Mouse (Mus musculus) limb, embryonic 12.5 days (tissue): ENCODE measurements around the gene Gid4. TPM values are rescaled to one million over a fixed set of nuclear protein-coding genes. Genes with fewer than 3 reads are reported as not detected.
"Not testable (repeated sequence)": the region's sequence is repeated elsewhere in the genome, so short reads cannot be mapped to it uniquely, and the experiment has no call there.

Experiments
- ATAC-seq: fragments of 200-750 bp; cut with Nextera tagmentation; 2 replicates; pipeline ENCODE4 v1.8.0; 2017; ENCODE audit warnings: low read depth, moderate TSS enrichment; ENCODE audit not compliant: insufficient number of reproducible peaks, insufficient read depth, low FRiP score, low TSS enrichment
- H3K27ac ChIP-seq: fragments of 300-500 bp; sonication (generic); 2 replicates; pipeline ENCODE4 v1.5.1; 2016; ENCODE audit warnings: mild to moderate bottlenecking, moderate library complexity
- H3K27me3 ChIP-seq: fragments of 300-500 bp; sonication (generic); 2 replicates; pipeline ENCODE4 v1.6.1; 2016; ENCODE audit warnings: mild to moderate bottlenecking, moderate library complexity
- H3K36me3 ChIP-seq: fragments of 300-500 bp; sonication (generic); 2 replicates; pipeline ENCODE4 v1.6.1; 2016; ENCODE audit warnings: mild to moderate bottlenecking, moderate library complexity
- H3K4me1 ChIP-seq: fragments of 300-500 bp; sonication (generic); replicated peaks from 2 replicates; pipeline ENCODE4 v1.6.1; 2016
- H3K4me2 ChIP-seq: fragments of 300-500 bp; sonication (generic); 2 replicates; pipeline ENCODE4 v1.6.1; 2016; ENCODE audit warnings: mild to moderate bottlenecking, moderate library complexity
- H3K4me3 ChIP-seq: fragments of 300-500 bp; sonication (generic); replicated peaks from 2 replicates; pipeline ENCODE4 v1.5.1; 2016; ENCODE audit warnings: mild to moderate bottlenecking
- H3K9ac ChIP-seq: fragments of 300-500 bp; sonication (generic); replicated peaks from 2 replicates; pipeline ENCODE4 v1.6.1; 2016; ENCODE audit warnings: mild to moderate bottlenecking, moderate library complexity
- H3K9me3 ChIP-seq: fragments of 300-500 bp; sonication (generic); 2 replicates; pipeline ENCODE4 v1.6.1; 2016; ENCODE audit warnings: mild to moderate bottlenecking, moderate library complexity
- WGBS: fragments of 180-500 bp; shearing (Covaris S2); methylation state at CpG from one replicate; pipeline ENCODE4 v1.1.7; 2016; 5-methylcytosine and 5-hydroxymethylcytosine counted together
- polyA plus RNA-seq: library from polyadenylated mRNA; unstranded; fragments of >200 nt; fragmentation: Nextera tagmentation; extraction: Ambion mirVana; gene quantifications from 2 replicates; pipeline ENCODE4 v1.2.1, GENCODE M21; 2016

Gid4 gene
- polyA plus RNA-seq, 1 experiment from 2014 or later: 28.0 TPM

DNA sequence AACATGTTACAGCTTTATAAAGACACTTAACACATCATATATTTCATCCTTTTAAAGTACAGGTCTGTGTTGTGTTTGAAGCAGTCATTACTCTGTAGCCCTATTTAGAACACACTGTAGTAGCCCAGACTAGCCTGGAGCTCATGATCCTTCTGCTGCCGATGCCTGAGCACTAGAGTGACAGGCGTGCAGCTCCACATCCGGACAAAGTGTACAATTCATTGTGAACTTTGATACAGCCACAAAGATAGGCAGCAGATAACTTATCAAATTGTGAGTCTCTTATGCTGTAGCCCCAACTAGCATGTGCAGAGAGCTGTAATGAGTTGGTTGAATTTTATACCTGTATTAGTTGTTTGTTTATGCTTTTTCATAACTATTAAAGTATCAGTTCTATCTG is 10.7 kb downstream of the Gid4 start:
- H3K27ac ChIP-seq: no peak overlapping the region
- no peak overlapping the region for H3K4me3 ChIP-seq
- no peak overlapping the region for H3K4me2 ChIP-seq
- WGBS: 93% methylated on average over 3 of the region's 3 CpGs
- H3K9ac ChIP-seq: no peak overlapping the region
- H3K36me3 ChIP-seq: peaks cover 62% of the 10 kb centered on the region
- H3K4me1 ChIP-seq: no peaks in the 10 kb centered on the region
- H3K27me3 ChIP-seq: no peaks in the 10 kb centered on the region
- H3K9me3 ChIP-seq: no peaks in the 10 kb centered on the region
- no peak for ATAC-seq

DNA sequence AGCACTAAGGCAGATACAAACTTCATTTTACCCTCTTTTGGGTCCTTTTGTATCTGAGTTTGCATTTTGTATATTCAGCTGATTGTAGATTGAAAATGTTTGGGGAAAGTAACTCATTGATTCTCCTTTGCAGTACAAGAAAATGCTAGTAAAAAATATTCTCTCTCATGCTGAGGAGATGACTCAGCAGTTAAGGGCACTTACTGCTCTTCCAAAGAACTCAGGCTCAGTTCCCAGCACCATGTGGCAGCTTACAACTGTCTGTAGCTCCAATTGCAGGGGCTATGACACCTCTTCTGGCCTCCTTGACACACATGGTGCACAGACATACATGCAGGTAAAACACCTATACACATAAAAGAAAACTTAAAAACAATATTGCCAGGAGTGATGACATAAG is 16.6 kb downstream of the Gid4 start:
- peaks cover 85% of the 10 kb centered on the region for H3K36me3 ChIP-seq
- ATAC-seq: no peak

DNA sequence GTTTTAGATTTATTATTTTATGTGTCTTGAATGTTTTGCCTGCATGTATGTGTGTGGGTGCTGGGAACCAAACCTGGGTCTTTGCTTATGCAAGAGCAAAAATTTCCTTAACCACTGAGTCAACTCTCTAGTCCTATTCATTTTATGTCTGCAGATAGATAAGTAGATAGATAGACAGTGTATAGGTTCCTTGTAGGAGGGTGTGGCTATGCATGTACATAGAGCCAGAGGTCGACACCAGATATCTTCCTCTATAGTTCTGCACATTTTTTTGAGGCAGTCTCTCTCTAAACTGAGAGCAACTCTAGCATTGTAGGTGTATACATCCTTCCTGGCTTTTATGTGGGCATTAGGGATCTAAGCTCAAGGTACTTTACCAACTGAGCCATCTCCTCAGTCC is 18.2 kb downstream of the Gid4 start:
- H3K27me3 ChIP-seq: no peaks in the 10 kb centered on the region
- no peaks in the 10 kb centered on the region for H3K9me3 ChIP-seq
- WGBS: 97% methylated on average over 1 of the region's 1 CpGs
- no peak overlapping the region for H3K4me3 ChIP-seq
- H3K4me2 ChIP-seq: no peak overlapping the region
- no peak for ATAC-seq
- H3K4me1 ChIP-seq: no peaks in the 10 kb centered on the region
- H3K36me3 ChIP-seq: peaks cover 89% of the 10 kb centered on the region
- no peak overlapping the region for H3K27ac ChIP-seq
- H3K9ac ChIP-seq: no peak overlapping the region

More for the DNA sequence above, 16.6 kb downstream of the Gid4 start:
- no peak overlapping the region for H3K9ac ChIP-seq
- H3K27me3 ChIP-seq: no peaks in the 10 kb centered on the region
- no peak overlapping the region for H3K27ac ChIP-seq
- H3K9me3 ChIP-seq: no peaks in the 10 kb centered on the region
- H3K4me1 ChIP-seq: no peaks in the 10 kb centered on the region
- no peak overlapping the region for H3K4me3 ChIP-seq
- no peak overlapping the region for H3K4me2 ChIP-seq

DNA sequence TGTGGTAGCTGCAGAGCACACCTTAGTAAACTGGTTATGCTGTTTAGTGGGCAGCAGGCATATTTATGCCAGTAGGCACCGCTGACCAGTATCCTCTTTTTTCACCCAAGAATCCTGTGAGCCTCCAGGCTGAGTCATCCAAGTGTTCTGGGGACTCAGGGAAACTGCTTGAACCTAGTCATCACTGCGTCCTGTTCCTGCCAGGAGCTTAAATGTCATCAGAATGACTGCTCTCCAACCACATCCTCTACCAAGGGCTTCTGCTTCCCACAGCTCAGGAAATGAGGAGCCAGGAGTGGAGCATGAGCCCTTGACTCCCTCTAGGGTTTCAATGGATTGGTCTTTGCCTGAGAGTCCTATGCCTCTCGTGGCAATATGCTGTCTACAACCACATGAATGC is 19.7 kb downstream of the Gid4 start:
- H3K27ac ChIP-seq: no peak overlapping the region
- ATAC-seq: no peak
- no peak overlapping the region for H3K4me2 ChIP-seq
- 86% methylated on average over 3 of the region's 3 CpGs for WGBS
- H3K27me3 ChIP-seq: no peaks in the 10 kb centered on the region
- no peaks in the 10 kb centered on the region for H3K9me3 ChIP-seq
- no peak overlapping the region for H3K4me3 ChIP-seq
- peaks cover 91% of the 10 kb centered on the region for H3K36me3 ChIP-seq
- no peaks in the 10 kb centered on the region for H3K4me1 ChIP-seq
- H3K9ac ChIP-seq: no peak overlapping the region

DNA sequence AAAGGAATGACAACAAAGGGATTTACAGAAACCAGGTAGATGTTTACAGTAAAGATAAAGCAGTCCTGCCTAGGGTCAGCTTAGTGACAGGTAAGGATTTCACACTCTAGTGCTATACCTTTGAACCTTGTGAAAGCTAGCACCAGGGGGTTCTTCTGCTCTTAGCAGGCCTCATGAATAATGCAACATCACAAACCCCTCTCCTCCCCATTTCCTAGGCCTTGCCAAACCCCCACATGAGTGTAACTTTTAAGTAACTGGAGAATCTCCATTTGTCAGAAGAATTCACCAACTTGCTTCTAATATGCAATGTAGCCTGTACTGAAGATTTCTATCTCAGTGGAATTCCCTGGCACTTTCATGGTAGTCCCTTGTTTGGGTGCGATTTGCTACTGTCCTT is 22.7 kb downstream of the Gid4 start:
- H3K27ac ChIP-seq, H3K4me3 ChIP-seq, H3K4me2 ChIP-seq, H3K9me3 ChIP-seq, ATAC-seq, H3K27me3 ChIP-seq, H3K9ac ChIP-seq, H3K4me1 ChIP-seq: not testable (repeated sequence)
- peaks cover 91% of the 10 kb centered on the region for H3K36me3 ChIP-seq
- 20% methylated on average over 1 of the region's 1 CpGs for WGBS

DNA sequence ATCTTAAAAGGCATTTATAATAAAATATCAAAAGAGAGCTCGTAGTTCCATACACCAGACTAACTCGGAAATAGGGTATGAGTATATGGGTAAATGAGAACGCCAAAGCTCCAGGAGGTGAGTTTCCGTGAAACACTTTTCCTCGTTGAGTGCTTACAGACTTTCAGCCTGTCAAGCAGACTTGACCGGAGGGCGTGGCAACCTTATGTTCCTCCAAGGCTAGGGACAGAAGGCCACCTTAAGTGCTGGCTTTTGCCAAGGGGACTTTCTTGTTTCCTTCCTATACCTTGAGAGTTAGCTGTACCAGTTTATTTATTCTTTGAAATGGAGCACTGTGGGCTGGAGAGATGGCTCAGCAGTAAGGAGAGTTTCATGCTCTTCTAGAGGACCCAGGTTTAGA is 23.2 kb downstream of the Gid4 start:
- H3K27me3 ChIP-seq: no peaks in the 10 kb centered on the region
- no peaks in the 10 kb centered on the region for H3K9me3 ChIP-seq
- WGBS: 26% methylated on average over 7 of the region's 7 CpGs
- no peak overlapping the region for H3K27ac ChIP-seq
- no peak overlapping the region for H3K9ac ChIP-seq
- H3K4me2 ChIP-seq: no peak overlapping the region
- no peaks in the 10 kb centered on the region for H3K4me1 ChIP-seq
- no peak for ATAC-seq
- peaks cover 87% of the 10 kb centered on the region for H3K36me3 ChIP-seq
- H3K4me3 ChIP-seq: no peak overlapping the region

DNA sequence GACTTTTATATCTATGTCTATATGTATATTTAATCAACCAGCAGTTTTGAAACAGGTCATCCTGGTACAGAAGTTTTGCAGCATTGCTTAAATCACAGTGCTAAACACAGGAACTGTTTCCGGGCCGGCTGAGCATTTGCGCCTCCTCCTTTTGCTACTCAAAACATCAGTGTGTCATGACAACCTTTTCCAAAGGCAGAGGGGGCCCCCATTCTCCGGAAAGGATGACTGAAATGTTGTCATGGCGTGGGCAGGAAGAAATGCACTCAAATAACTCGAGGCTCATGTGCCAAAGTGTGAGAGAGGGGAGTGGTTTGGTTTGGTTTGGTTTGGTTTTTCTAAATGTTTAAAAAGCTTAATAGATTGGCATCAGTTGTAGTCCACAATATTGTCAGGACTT is 26.0 kb downstream of the Gid4 start:
- ATAC-seq: no peak
- no peak overlapping the region for H3K4me2 ChIP-seq
- H3K4me3 ChIP-seq: no peak overlapping the region
- peaks cover 62% of the 10 kb centered on the region for H3K36me3 ChIP-seq
- no peaks in the 10 kb centered on the region for H3K27me3 ChIP-seq
- H3K27ac ChIP-seq: no peak overlapping the region
- no peaks in the 10 kb centered on the region for H3K4me1 ChIP-seq
- H3K9me3 ChIP-seq: no peaks in the 10 kb centered on the region
- 86% methylated on average over 6 of the region's 6 CpGs for WGBS
- no peak overlapping the region for H3K9ac ChIP-seq

DNA sequence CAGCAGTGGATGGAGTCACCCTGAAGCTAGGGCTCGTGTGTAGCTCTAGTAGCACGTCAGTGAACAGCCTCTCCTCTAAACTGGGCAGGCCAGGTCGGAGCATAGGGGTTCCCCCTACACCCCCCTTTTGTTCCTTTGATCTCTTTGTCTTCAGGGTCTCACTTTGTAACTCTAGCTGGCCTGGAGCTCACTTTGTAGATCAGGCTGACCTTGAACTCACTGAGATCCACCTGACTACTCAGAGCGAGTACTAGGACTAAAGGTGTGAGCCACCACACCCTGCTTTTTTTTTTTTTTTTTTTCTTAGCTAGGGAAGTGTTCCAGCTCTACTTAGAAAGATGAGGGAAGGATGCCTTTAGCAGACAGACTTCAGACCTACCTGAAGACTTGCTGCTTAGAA is 27.1 kb downstream of the Gid4 start:
- no peaks in the 10 kb centered on the region for H3K9me3 ChIP-seq
- H3K4me2 ChIP-seq: no peak overlapping the region
- 86% methylated on average over 4 of the region's 4 CpGs for WGBS
- no peaks in the 10 kb centered on the region for H3K27me3 ChIP-seq
- H3K4me3 ChIP-seq: no peak overlapping the region
- H3K9ac ChIP-seq: no peak overlapping the region
- H3K36me3 ChIP-seq: peaks cover 51% of the 10 kb centered on the region
- H3K4me1 ChIP-seq: no peaks in the 10 kb centered on the region
- no peak for ATAC-seq
- no peak overlapping the region for H3K27ac ChIP-seq

DNA sequence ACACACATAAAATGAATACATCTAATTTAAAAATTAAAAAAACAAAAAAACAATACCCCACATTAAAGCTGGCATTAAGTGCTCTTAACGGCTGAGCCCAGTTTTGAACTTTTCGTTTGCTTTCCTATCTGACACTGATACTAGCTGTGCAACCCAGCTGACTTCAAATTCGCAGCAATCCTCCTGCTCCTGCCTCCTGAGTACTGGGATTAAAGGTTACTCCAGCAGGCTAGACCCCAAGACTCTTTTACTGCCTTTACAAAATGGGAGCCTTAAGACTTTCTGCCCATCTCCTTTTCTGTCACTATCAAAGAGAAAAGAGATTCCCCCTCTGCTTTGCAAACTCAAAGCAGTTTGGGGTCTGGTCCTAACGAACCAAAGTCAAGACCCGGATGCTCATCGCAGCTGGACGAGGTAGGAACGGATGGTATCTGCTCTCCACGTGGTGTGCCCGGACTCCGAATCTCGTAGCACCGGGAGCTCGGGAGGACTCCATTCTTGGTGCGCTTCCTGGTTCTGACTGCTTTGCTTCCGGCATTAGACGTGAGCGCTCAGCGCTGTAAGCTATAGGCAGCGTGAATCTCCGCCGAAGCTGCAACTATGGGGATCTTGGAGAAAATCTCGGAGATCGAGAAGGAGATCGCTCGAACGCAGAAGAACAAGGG is 37.3 kb downstream of the Gid4 start, which contains the start of gene Drg2:
Drg2 (plus strand) TSS at position 512 of the 665 bp plus-strand sequence.
- peak; percentile 94 for ATAC-seq
- Histone ChIP-seq H3K9me3 (no peaks in the 10 kb centered on the region), H3K36me3 (peaks cover 34% of the 10 kb centered on the region), H3K4me2 (peak within 1 kb of the TSS; percentile 93), H3K4me3 (peak within 1 kb of the TSS; percentile 79), H3K27me3 (no peaks in the 10 kb centered on the region), H3K4me1 (peaks cover 7% of the 10 kb centered on the region), H3K27ac (peak within 1 kb of the TSS; percentile 64), H3K9ac (peak within 1 kb of the TSS; percentile 81)
- 5% methylated on average over 27 of the region's 27 CpGs for WGBS

DNA sequence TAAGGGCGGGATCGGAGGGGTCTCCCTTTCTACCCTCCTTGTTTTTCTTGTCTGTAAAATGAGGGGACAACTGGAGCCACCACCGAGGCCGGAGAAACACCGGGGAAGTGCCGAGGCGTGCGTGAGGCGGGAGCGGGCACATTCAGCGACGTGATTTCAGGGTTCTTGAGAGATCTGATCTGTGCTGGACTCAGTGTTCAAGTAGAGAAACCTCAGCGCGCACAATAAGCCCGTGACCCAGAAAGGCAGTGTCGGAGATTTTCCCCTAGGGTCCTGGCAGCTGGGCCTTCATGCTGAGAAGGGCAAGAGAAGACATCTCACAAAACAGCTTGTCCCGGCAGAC is 37.8 kb downstream of the Gid4 start:
- Histone ChIP-seq H3K27me3 (no peaks in the 10 kb centered on the region), H3K9me3 (no peaks in the 10 kb centered on the region), H3K4me1 (peaks cover 7% of the 10 kb centered on the region), H3K4me3 (peak overlapping the region; percentile 79), H3K9ac (peak overlapping the region; percentile 81), H3K36me3 (peaks cover 39% of the 10 kb centered on the region), H3K27ac (peak overlapping the region; percentile 64; the same call in 1 of the 2 replicates), H3K4me2 (peak overlapping the region; percentile 93)
- WGBS: under 1% methylated on average over 17 of the region's 17 CpGs
- ATAC-seq: no peak

DNA sequence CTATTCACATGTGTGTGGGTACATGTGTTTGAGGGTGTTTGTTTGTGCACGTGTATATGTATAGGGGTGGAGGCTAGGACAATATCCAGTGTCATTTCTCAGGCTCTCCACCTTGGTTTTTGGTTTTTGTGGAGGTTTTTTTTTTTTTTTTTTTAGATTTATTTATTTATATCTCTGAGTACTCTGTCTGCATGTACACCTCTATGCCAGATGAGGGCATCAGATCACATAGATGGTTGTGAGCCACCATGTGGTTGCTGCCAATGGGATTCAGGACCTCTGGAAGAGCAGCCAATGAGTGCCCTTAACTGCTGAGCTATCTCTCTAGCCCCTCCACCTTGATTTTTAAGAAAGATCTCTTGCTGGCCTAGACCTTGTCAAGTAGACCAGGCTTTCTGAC is 41.0 kb downstream of the Gid4 start:
- Histone ChIP-seq H3K4me1 (peaks cover 7% of the 10 kb centered on the region), H3K36me3 (peaks cover 72% of the 10 kb centered on the region), H3K27ac (no peak overlapping the region), H3K4me3 (no peak overlapping the region), H3K27me3 (no peaks in the 10 kb centered on the region), H3K4me2 (no peak overlapping the region), H3K9me3 (no peaks in the 10 kb centered on the region), H3K9ac (no peak overlapping the region)
- 86% methylated on average over 1 of the region's 1 CpGs for WGBS
- no peak for ATAC-seq

DNA sequence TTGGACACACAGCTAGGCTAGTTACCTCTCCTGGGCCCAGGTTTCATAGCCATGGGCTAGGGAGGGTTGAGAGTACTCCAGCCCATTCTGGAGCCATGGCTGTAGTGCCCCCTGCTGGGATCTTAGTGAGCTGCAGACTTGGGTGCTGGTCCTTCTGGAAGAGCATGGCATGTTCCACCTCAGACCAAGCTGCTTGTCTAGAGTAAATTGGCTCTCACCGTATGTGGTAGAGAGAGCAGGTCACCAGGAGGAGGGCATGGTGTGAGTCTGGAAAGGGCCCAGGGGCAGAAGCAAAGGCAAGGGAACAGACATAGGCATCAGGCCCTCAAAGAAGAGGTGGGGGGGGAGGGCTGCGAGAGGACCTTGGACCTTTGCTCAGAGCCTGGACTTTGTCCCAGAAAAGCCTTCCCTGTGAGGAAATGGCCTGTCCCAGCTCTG is 49.0 kb downstream of the Gid4 start:
- WGBS: 95% methylated on average over 2 of the region's 2 CpGs
- peaks cover 98% of the 10 kb centered on the region for H3K36me3 ChIP-seq

More for the DNA sequence above, 49.0 kb downstream of the Gid4 start:
- Histone ChIP-seq H3K27ac (no peak overlapping the region), H3K4me2 (no peak overlapping the region), H3K4me3 (no peak overlapping the region), H3K9me3 (no peaks in the 10 kb centered on the region), H3K4me1 (no peaks in the 10 kb centered on the region), H3K9ac (no peak overlapping the region), H3K27me3 (no peaks in the 10 kb centered on the region)
- ATAC-seq: no peak
